Mouse (Mus musculus) midbrain, embryonic 13.5 days (tissue): ENCODE measurements at regions not wholly inside any gene's neighbourhood (a gene's known extent, or its start where the extent isn't known, plus 50 kb on each side); places are given as distances from the start of the nearest gene placed in this dataset.
A peak's percentile ranks its signal among the peaks of the same experiment; 100 is the strongest.

ENCODE experiments used
- ATAC-seq: fragments of 200-750 bp; cut with Nextera tagmentation; 2 replicates; pipeline ENCODE4 v1.8.0; 2017; ENCODE audit warnings: mild to moderate bottlenecking, moderate TSS enrichment, moderate library complexity
- H3K27ac ChIP-seq: fragments of 300-500 bp; sonication (generic); 2 replicates; pipeline ENCODE4 v1.5.1; 2015; ENCODE audit warnings: inconsistent platforms, mild to moderate bottlenecking, moderate library complexity
- H3K27me3 ChIP-seq: fragments of 300-500 bp; sonication (generic); 2 replicates; pipeline ENCODE4 v1.6.1; 2015; ENCODE audit warnings: mild to moderate bottlenecking, inconsistent platforms
- H3K36me3 ChIP-seq: fragments of 300-500 bp; sonication (generic); 2 replicates; pipeline ENCODE4 v1.6.1; 2015; ENCODE audit warnings: mild to moderate bottlenecking, inconsistent platforms
- H3K4me1 ChIP-seq: fragments of 300-500 bp; sonication (generic); replicated peaks from 2 replicates; pipeline ENCODE4 v1.6.1; 2015; ENCODE audit warnings: inconsistent platforms
- H3K4me2 ChIP-seq: fragments of 300-500 bp; sonication (generic); replicated peaks from 2 replicates; pipeline ENCODE4 v1.6.1; 2015; ENCODE audit warnings: moderate library complexity, mild to moderate bottlenecking, inconsistent platforms
- H3K4me3 ChIP-seq: fragments of 300-500 bp; sonication (generic); replicated peaks from 2 replicates; pipeline ENCODE4 v1.5.1; 2015; ENCODE audit warnings: mild to moderate bottlenecking, inconsistent platforms
- H3K9ac ChIP-seq: fragments of 300-500 bp; sonication (generic); replicated peaks from 2 replicates; pipeline ENCODE4 v1.6.1; 2015; ENCODE audit warnings: mild to moderate bottlenecking, inconsistent platforms
- H3K9me3 ChIP-seq: fragments of 300-500 bp; sonication (generic); 2 replicates; pipeline ENCODE4 v1.6.1; 2016; ENCODE audit warnings: mild to moderate bottlenecking, inconsistent platforms
- WGBS: fragments of 180-500 bp; shearing (Covaris S2); methylation state at CpG from one replicate; pipeline ENCODE4 v1.1.7; 2015; 5-methylcytosine and 5-hydroxymethylcytosine counted together

- peaks cover 5% of the 10 kb centered on the region for H3K4me1 ChIP-seq
- no peak overlapping the region for H3K9ac ChIP-seq
- H3K27ac ChIP-seq, result no peak overlapping the region
- H3K4me2 ChIP-seq, result no peak overlapping the region
- 76% methylated on average over 1 of the region's 1 CpGs for WGBS
- H3K4me3 ChIP-seq, result no peak overlapping the region
- H3K9me3 ChIP-seq, result no peaks in the 10 kb centered on the region
- no peaks in the 10 kb centered on the region for H3K36me3 ChIP-seq
- no peak for ATAC-seq
- no peaks in the 10 kb centered on the region for H3K27me3 ChIP-seq
Measured at GRCm38 (mm10) chr8:90630796-90631195, 186.4 kb downstream of the Gm19935 start.

- Histone ChIP-seq H3K4me1 (peaks cover 9% of the 10 kb centered on the region), H3K9me3 (no peaks in the 10 kb centered on the region; the same call in 1 of the 2 replicates), H3K27me3 (no peaks in the 10 kb centered on the region), H3K4me3 (no peak overlapping the region), H3K9ac (no peak overlapping the region), H3K4me2 (no peak overlapping the region), H3K27ac (no peak overlapping the region), H3K36me3 (no peaks in the 10 kb centered on the region)
- ATAC-seq, result no peak
- 34% methylated on average over 3 of the region's 3 CpGs for WGBS
Measured at GRCm38 (mm10) chr8:90608410-90608809, 208.8 kb downstream of the Gm19935 start.

GRCm38 (mm10) chr8:90600946-90601695, 216.1 kb downstream of the Gm19935 start:
- WGBS, result 19% methylated on average over 11 of the region's 11 CpGs
- H3K9ac ChIP-seq, result no peak overlapping the region
- no peak for ATAC-seq

GRCm38 (mm10) chr8:90597376-90597775, 219.8 kb downstream of the Gm19935 start:
- H3K27ac ChIP-seq, result no peak overlapping the region
- H3K4me1 ChIP-seq, result peaks cover 8% of the 10 kb centered on the region
- ATAC-seq, result no peak
- no peak overlapping the region for H3K4me3 ChIP-seq
- H3K9me3 ChIP-seq, result no peaks in the 10 kb centered on the region
- no peaks in the 10 kb centered on the region for H3K27me3 ChIP-seq
- 91% methylated on average over 6 of the region's 6 CpGs for WGBS
- no peak overlapping the region for H3K4me2 ChIP-seq
- H3K36me3 ChIP-seq, result no peaks in the 10 kb centered on the region
- no peak overlapping the region for H3K9ac ChIP-seq

More at GRCm38 (mm10) chr8:90600946-90601695, 216.1 kb downstream of the Gm19935 start:
- no peak overlapping the region for H3K4me3 ChIP-seq
- H3K4me2 ChIP-seq, result no peak overlapping the region
- peaks cover 8% of the 10 kb centered on the region for H3K4me1 ChIP-seq
- no peaks in the 10 kb centered on the region; the same call in 1 of the 2 replicates for H3K9me3 ChIP-seq
- no peak overlapping the region for H3K27ac ChIP-seq
- no peaks in the 10 kb centered on the region for H3K27me3 ChIP-seq
- no peaks in the 10 kb centered on the region for H3K36me3 ChIP-seq

- H3K27ac ChIP-seq, result no peak overlapping the region
Measured at GRCm38 (mm10) chr8:90579426-90579825, 231.3 kb upstream of the Tox3 start.

GRCm38 (mm10) chr8:90576976-90577375, 228.8 kb upstream of the Tox3 start:
- H3K4me2 ChIP-seq, result no peak overlapping the region
- 0 out of 2 replicates have a peak, but pooled peaks have one; percentile 56 for ATAC-seq
- WGBS, result 64% methylated on average over 4 of the region's 4 CpGs
- no peak overlapping the region for H3K4me3 ChIP-seq
- H3K9me3 ChIP-seq, result no peaks in the 10 kb centered on the region
- no peak overlapping the region for H3K9ac ChIP-seq
- no peaks in the 10 kb centered on the region for H3K36me3 ChIP-seq
- no peak overlapping the region for H3K27ac ChIP-seq
- H3K4me1 ChIP-seq, result peaks cover 6% of the 10 kb centered on the region
- no peaks in the 10 kb centered on the region for H3K27me3 ChIP-seq

More at GRCm38 (mm10) chr8:90579426-90579825, 231.3 kb upstream of the Tox3 start:
- no peak for ATAC-seq
- no peak overlapping the region for H3K4me3 ChIP-seq
- H3K9ac ChIP-seq, result no peak overlapping the region
- no peaks in the 10 kb centered on the region for H3K27me3 ChIP-seq
- no peak overlapping the region for H3K4me2 ChIP-seq
- 85% methylated on average over 4 of the region's 4 CpGs for WGBS
- peaks cover 6% of the 10 kb centered on the region for H3K4me1 ChIP-seq
- no peaks in the 10 kb centered on the region for H3K9me3 ChIP-seq
- no peaks in the 10 kb centered on the region for H3K36me3 ChIP-seq

GRCm38 (mm10) chr8:90574676-90575075, 226.5 kb upstream of the Tox3 start:
- H3K4me1 ChIP-seq, result peaks cover 6% of the 10 kb centered on the region
- no peak for ATAC-seq
- no peak overlapping the region for H3K27ac ChIP-seq
- no peaks in the 10 kb centered on the region for H3K27me3 ChIP-seq
- H3K9ac ChIP-seq, result no peak overlapping the region
- H3K4me2 ChIP-seq, result no peak overlapping the region
- H3K36me3 ChIP-seq, result no peaks in the 10 kb centered on the region
- H3K4me3 ChIP-seq, result no peak overlapping the region
- 77% methylated on average over 3 of the region's 3 CpGs for WGBS
- no peaks in the 10 kb centered on the region for H3K9me3 ChIP-seq

GRCm38 (mm10) chr8:90556079-90556427, 207.9 kb upstream of the Tox3 start:
- ATAC-seq, result no peak
- no peak overlapping the region for H3K4me3 ChIP-seq
- no peaks in the 10 kb centered on the region for H3K27me3 ChIP-seq
- WGBS, result 69% methylated on average over 7 of the region's 7 CpGs
- H3K9ac ChIP-seq, result no peak overlapping the region
- H3K4me1 ChIP-seq, result 0 out of 2 replicates have a peak, but pooled peaks cover 3% of the 10 kb centered on the region
- no peak overlapping the region for H3K4me2 ChIP-seq
- no peak overlapping the region for H3K27ac ChIP-seq
- no peaks in the 10 kb centered on the region for H3K9me3 ChIP-seq
- H3K36me3 ChIP-seq, result no peaks in the 10 kb centered on the region

GRCm38 (mm10) chr8:90555415-90556078, 207.4 kb upstream of the Tox3 start:
- Histone ChIP-seq H3K4me1 (0 out of 2 replicates have a peak, but pooled peaks cover 3% of the 10 kb centered on the region), H3K9ac (no peak overlapping the region), H3K4me2 (no peak overlapping the region), H3K4me3 (no peak overlapping the region), H3K36me3 (no peaks in the 10 kb centered on the region), H3K9me3 (no peaks in the 10 kb centered on the region), H3K27ac (no peak overlapping the region), H3K27me3 (no peaks in the 10 kb centered on the region)
- WGBS, result 75% methylated on average over 14 of the region's 14 CpGs
- ATAC-seq, result no peak

GRCm38 (mm10) chr8:90547276-90547675, 199.1 kb upstream of the Tox3 start:
- WGBS, result 90% methylated on average over 3 of the region's 3 CpGs
- Histone ChIP-seq H3K9ac (no peak overlapping the region), H3K27me3 (no peaks in the 10 kb centered on the region)

GRCm38 (mm10) chr8:90542619-90543018, 194.5 kb upstream of the Tox3 start:
- Histone ChIP-seq H3K4me2 (no peak overlapping the region), H3K4me1 (peaks cover 15% of the 10 kb centered on the region; the same call in 1 of the 2 replicates), H3K9me3 (no peaks in the 10 kb centered on the region), H3K27ac (no peak overlapping the region), H3K27me3 (no peaks in the 10 kb centered on the region), H3K36me3 (no peaks in the 10 kb centered on the region), H3K4me3 (no peak overlapping the region), H3K9ac (no peak overlapping the region)
- 59% methylated on average over 8 of the region's 8 CpGs for WGBS
- ATAC-seq, result no peak

More at GRCm38 (mm10) chr8:90547276-90547675, 199.1 kb upstream of the Tox3 start:
- Histone ChIP-seq H3K27ac (no peak overlapping the region), H3K4me3 (no peak overlapping the region), H3K4me2 (no peak overlapping the region), H3K9me3 (no peaks in the 10 kb centered on the region), H3K36me3 (no peaks in the 10 kb centered on the region), H3K4me1 (peaks cover 11% of the 10 kb centered on the region; the same call in 1 of the 2 replicates)
- no peak for ATAC-seq

- no peak overlapping the region for H3K4me3 ChIP-seq
- H3K4me1 ChIP-seq, result peaks cover 11% of the 10 kb centered on the region
- ATAC-seq, result peak; percentile 80
- no peak overlapping the region for H3K27ac ChIP-seq
- H3K27me3 ChIP-seq, result no peaks in the 10 kb centered on the region
- no peaks in the 10 kb centered on the region for H3K36me3 ChIP-seq
- no peaks in the 10 kb centered on the region for H3K9me3 ChIP-seq
- no peak overlapping the region for H3K9ac ChIP-seq
- 49% methylated on average over 4 of the region's 4 CpGs for WGBS
- no peak overlapping the region for H3K4me2 ChIP-seq
Measured at GRCm38 (mm10) chr8:90536196-90536640, 188.1 kb upstream of the Tox3 start.
